Mouse (Mus musculus): ENCODE results near the gene Eme2. TPM values are rescaled to one million over a fixed set of nuclear protein-coding genes. Genes with fewer than 3 reads are reported as not detected.

Gene Eme2
- total RNA-seq, 2 experiments from 2014 or later: 17.5 to 17.9 TPM

- no peak for DNase-seq
- intact Hi-C loops (cut with DNase I): no loop called here
Measured at GRCm38 (mm10) chr17:24898041-24898854, 3.4 kb upstream of the Eme2 start.

- no peak for DNase-seq
- intact Hi-C loops (cut with DNase I): no loop called here
Measured at GRCm38 (mm10) chr17:24897600-24897999, 2.7 kb upstream of the Eme2 start.

GRCm38 (mm10) chr17:24896993-24897269 is 2.0 kb upstream of the Eme2 start:
- intact Hi-C loops (cut with DNase I): no loop called here
- DNase-seq: no peak

GRCm38 (mm10) chr17:24896241-24896992 is 1.5 kb upstream of the Eme2 start, which contains the start of gene Nme3:
Gene Nme3 (plus strand): TSS chr17:24896500.
- intact Hi-C loops (cut with DNase I): no loop called here
- peak; percentile 77 for DNase-seq

GRCm38 (mm10) chr17:24895571-24896240 is 819 bp upstream of the Eme2 start:
- no peak for DNase-seq
- intact Hi-C loops (cut with DNase I): no loop called here

- intact Hi-C loops (cut with DNase I): no loop called here
- no peak for DNase-seq
Measured at GRCm38 (mm10) chr17:24894061-24894994, 559 bp downstream of the Eme2 start.

DNA sequence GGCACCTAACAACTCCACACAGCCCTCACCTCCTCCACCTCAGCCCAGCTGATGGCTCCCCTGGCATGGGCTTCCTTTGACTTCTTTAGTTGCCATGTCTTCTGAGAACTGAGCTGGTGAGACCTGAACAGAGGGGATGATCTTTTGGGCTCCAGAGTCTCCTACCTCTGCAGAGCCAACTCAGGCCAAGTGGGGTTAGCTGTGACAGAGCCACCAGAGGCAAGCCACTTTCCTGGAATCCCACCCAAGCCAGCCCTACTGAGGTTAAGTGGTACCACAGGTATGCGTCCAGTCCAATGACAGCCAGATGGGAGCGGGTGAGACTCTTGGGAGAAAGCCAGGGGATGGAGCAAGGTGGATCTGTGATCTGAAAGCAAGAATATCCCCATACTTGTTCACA is 1.6 kb downstream of the Eme2 start:
- intact Hi-C loops (cut with DNase I): no loop called here
- DNase-seq: no peak

GRCm38 (mm10) chr17:24892785-24893184 is 2.1 kb downstream of the Eme2 start:
- no peak for DNase-seq
- intact Hi-C loops (cut with DNase I): no loop called here

DNA sequence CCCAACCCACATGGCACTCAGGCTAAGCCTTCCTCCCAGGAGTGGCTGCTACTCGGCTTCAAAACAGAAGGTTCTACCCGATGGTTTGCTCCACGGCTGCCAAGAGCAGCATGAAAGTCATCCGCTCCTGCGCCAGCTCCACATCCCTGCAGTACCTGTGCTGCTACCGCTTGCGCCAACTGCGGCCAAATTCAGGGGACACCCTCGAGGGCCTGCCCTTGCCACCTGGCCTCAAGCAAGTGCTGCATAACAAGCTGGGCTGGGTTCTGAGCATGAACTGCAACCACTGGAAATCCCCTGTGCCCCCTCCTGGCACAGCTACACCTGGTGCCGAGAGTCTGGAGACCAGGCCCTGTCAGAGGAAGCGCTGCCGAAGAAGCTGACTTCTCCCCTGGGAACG is 3.6 kb downstream of the Eme2 start:
- DNase-seq: no peak
- intact Hi-C loops (cut with DNase I): no loop called here

GRCm38 (mm10) chr17:24890151-24891092 is 4.5 kb downstream of the Eme2 start:
- no peak for DNase-seq

DNA sequence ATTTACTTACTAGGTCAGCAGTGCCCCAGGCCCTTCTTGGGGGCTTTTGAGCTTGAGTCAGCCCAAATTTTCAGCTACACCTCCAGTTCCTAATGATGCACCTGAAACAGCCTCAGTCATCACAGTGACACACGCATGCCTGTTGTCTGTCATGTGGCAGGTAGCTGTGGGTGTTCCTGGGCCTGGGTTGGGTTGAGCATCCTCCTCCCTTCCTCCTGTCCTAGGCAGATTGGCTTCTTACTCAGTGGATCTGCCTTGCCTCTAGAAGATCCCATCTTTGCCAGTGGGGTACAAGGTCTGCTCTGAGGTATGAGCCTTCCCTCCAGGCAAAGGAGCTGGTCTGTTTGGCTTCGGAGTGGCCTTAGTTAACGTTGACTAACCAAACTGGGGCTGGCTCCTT is 6.0 kb downstream of the Eme2 start:
- intact Hi-C loops (cut with DNase I): no loop called here

More at GRCm38 (mm10) chr17:24890151-24891092, 4.5 kb downstream of the Eme2 start:
- intact Hi-C loops (cut with DNase I): no loop called here

DNA sequence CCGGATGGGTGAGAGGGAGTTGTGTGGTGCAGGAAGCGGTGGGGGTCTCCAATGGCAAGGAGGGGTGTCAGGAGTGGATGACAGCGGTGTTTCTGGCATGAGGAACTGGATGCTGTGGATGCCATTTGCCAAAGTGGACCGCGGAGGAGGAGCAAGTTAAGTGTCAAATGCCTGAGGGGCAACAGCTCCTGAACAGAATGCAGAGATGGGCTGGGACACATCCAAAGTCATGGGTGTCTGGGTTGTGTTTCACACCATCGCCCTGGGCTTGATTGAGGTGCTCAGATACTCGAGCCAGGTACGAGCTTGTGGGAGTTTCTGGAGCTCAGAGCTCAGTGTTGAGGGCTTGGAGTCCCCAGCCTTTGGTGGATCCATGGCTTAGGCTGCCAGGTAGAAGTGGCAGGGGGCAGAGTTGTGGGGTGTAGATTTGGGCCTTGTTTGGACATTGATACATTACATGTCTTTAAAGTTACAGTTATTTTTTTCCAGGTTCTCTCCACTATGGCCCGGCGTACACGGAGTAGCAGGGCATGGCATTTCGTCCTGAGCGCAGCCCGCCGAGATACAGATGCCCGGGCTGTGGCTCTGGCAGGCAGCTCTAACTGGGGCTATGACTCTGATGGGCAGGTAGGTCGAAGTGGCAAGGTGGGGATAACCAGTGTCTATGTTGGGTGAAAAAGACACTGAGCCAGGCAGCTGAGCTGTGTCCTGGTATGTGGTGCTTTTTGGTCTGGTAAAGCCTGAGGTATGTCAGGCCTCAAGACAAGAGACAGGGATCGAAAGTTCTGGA is 7.4 kb downstream of the Eme2 start:
- no peak for DNase-seq
- intact Hi-C loops (cut with DNase I): no loop called here

More for the DNA sequence above, 6.0 kb downstream of the Eme2 start:
- no peak for DNase-seq

GRCm38 (mm10) chr17:24886932-24887271 is 8.0 kb downstream of the Eme2 start:
- intact Hi-C loops (cut with DNase I): no loop called here
- no peak for DNase-seq

DNA sequence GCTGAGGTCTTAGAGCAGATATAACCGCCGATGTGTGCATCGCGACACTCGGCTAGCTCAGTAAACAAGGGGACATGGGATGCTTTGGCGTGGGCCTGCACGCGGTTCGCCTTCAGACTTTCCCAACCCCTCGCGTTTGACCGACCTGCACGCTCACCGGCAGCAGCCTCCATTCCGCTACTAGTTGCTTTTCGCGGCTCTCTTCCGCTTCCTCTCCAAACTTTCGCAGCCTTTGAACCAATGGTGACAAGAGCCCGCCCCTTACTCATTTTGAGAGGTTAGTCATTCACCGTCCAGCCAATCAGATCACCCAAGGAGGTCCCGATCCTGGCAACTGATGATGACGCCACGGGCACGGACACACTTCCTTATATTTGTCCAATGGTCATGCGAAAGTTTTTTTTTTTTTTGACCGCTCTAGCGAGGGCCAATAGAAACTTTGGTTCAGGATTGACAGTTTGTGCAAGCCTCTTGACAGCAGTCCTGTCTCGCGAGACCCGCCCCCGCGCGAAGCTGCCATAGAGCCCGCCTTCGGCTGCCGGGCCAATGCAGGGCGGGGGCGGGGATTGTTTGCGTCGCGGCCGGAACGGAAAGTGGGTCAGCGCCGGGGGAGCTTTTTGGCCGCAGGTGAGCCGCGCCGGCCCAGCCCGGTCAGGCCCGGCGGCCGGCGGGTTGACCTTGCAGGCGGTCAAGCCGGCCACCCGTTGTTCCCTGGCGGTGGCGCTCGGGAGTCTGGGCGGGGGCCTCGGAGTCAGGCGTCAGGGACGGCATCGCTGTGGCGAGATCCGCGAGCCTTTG is 8.6 kb downstream of the Eme2 start, which contains the start of the genes Nubp2 and Spsb3:
Nubp2 (minus strand) TSS at position 216 of the 798 bp plus-strand sequence.
Spsb3 (plus strand) TSS at position 510 of the 798 bp plus-strand sequence.
- intact Hi-C loops (cut with DNase I): no loop called here

DNA sequence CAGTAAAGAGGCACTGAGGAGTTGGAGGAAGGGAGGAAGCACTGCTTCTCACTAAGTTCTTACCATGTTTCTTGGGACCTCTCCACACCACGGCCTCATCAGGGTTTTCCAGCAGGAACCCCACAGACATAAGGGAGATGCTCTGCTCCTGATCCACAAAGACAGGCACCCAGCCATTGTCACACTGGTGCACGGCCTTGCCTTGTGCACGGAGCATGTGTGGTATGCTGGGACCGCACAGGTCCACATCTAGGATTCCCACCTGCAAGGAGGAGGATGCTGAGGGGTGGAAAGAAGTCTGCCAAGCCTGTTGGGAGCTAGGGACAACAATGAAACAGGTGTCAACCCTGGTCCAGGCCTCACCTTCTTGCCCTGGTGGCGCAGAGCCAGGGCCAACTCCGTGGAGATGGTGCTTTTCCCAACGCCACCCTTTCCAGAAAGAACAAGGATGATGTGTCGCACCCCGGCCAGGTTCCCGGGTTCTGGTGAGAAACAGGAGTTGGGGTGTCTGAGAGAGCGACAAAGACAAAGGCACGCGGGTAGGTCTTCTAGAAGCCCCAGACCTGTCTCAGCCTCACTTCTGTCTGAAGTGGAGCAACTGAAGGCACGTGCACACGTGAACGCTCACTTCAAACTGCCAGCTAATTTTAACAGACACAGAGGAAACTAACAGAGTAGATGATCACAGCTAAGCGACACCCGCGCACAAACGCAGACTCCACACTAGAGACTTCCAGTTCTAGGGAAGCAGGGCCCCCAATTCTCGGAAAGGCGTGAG is 9.3 kb downstream of the Eme2 start:
- DNase-seq: no peak
- intact Hi-C loops (cut with DNase I): no loop called here

More for the DNA sequence above, 8.6 kb downstream of the Eme2 start, which contains the start of the genes Nubp2 and Spsb3:
- DNase-seq: peak; percentile 98

DNA sequence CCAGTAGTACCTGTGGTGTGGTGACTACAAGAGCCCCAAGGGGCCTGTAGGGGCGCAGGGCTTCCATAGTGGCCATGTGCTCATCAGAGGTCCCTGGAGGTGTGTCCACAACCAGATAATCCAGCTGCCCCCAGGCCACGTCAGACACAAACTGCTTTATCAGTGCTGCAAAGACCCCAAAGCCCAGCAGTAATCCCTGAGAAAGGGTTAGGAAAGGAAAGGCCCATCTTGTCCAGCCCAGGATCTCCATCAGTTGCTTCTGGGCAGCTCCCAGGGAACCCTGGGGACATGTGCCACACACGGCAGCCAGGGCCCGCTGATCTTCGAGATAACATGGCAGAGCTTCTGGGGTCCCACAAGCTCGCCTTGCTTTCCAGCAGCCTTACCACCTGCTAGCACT is 10.5 kb downstream of the Eme2 start:
- no peak for DNase-seq
- intact Hi-C loops (cut with DNase I): no loop called here

All from heart, postnatal 14 days (tissue).